Mouse (Mus musculus): ENCODE measurements around the gene Olfr638. TPM values are rescaled to one million over a fixed set of nuclear protein-coding genes. Genes with fewer than 3 reads are reported as not detected.

Gene Olfr638
- not detected for polyA plus RNA-seq (2017; shearing (Covaris generic))

DNA sequence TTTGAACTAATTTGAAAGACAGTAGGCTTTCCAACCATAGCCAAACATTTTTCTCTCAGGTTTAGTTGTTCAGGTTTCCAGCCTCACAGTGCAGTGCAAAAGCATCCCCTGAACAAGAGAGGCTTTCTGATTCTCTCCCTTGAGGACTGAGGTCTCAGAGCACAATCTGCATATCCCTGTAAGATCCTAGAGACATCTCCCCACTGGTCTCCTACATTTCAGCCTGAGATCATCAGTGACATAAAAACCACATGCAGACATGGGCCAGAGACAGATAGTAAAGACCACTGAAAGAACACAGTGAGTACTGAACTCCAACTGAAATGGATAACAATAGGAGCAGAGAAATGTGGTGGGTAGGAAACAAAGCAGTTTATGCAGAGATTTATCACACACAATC lies at the start of gene Olfr638:
TSS of gene Olfr638 (plus strand) at position 301 of the 400 bp plus-strand sequence.

GRCm38 (mm10) chr7:103970852-103971251 lies 27.7 kb upstream of the Olfr638 start, which contains the start of gene Olfr635:
TSS of gene Olfr635 (plus strand) at chr7:103971152.

GRCm38 (mm10) chr7:104017203-104017602 lies 18.7 kb downstream of the Olfr638 start, which contains the start of gene Olfr639:
TSS of gene Olfr639 (minus strand) at chr7:104017303.

GRCm38 (mm10) chr7:104025473-104025872 lies 26.9 kb downstream of the Olfr638 start, which contains the start of gene Olfr640:
TSS of gene Olfr640 (minus strand) at chr7:104025573.

DNA sequence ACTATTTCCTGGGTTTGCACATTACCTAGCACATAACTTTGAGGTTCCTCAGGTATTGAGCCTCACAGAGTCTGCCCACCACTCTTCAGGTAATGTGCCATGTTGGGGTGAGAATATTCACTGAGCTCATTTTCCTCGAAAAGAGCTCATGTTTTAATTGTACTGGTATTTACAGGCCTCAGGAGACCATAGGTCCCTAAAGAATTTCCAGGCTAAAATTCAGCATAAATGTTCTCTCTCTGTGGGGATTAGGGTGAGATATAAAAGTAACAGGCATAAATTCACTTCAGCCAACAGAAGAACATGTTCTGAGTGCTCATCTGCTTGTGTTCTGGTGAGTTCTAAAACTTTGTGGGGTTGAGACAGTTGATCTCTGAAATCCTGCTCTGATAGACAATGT lies 36.6 kb downstream of the Olfr638 start, which contains the start of gene Olfr641:
TSS of gene Olfr641 (plus strand) at position 301 of the 400 bp plus-strand sequence.

DNA sequence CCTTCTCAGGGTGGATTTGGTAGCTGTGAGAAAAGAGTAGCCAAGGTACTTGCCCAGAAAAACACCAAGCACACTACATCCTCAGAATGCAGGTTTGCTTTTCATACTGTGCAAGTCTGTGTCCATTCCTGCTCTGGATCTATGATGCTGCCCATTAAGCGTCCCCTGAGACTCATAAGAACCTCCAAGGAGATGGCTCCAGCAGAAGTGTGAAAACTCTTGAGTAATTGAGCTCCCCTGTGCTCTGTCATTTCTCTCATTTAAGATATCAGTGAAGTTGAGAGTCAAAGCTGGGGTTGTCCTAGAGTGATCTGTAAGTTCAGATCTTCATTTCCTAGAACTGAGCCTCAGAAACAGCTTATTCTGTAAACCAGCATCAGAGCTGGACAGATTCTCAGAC lies 54.0 kb downstream of the Olfr638 start, which contains the start of gene Olfr642:
TSS of gene Olfr642 (minus strand) at position 101 of the 400 bp plus-strand sequence.

Other genes starting within 250 kb of the Olfr638 start
- not detected for gene Olfr630, start 241.4 kb upstream of the Olfr638 start, polyA plus RNA-seq (2017; shearing (Covaris generic))
- not detected for gene Olfr69, start 227.2 kb upstream of the Olfr638 start, polyA plus RNA-seq (2017; shearing (Covaris generic))
- not detected for gene Olfr68, start 219.0 kb upstream of the Olfr638 start, polyA plus RNA-seq (2017; shearing (Covaris generic))
- gene Olfr67, start 206.9 kb upstream of the Olfr638 start, polyA plus RNA-seq (2017; shearing (Covaris generic)), result not detected
- gene Hbb-bt, start 184.8 kb upstream of the Olfr638 start, polyA plus RNA-seq (2017; shearing (Covaris generic)), result not detected
- 4.4 TPM for gene Hbb-bs, start 170.7 kb upstream of the Olfr638 start, polyA plus RNA-seq (2017; shearing (Covaris generic))
- gene Hbb-bh2, start 158.2 kb upstream of the Olfr638 start, polyA plus RNA-seq (2017; shearing (Covaris generic)), result not detected
- gene Hbb-bh1, start 155.6 kb upstream of the Olfr638 start, polyA plus RNA-seq (2017; shearing (Covaris generic)), result 0.65 TPM
- gene Hbb-y, start 145.5 kb upstream of the Olfr638 start, polyA plus RNA-seq (2017; shearing (Covaris generic)), result not detected
- not detected for gene Olfr66, start 112.5 kb upstream of the Olfr638 start, polyA plus RNA-seq (2017; shearing (Covaris generic))
- gene Olfr64, start 104.3 kb upstream of the Olfr638 start, polyA plus RNA-seq (2017; shearing (Covaris generic)), result not detected
- gene Olfr65, start 95.3 kb upstream of the Olfr638 start, polyA plus RNA-seq (2017; shearing (Covaris generic)), result not detected
- not detected for gene Olfr631, start 69.9 kb upstream of the Olfr638 start, polyA plus RNA-seq (2017; shearing (Covaris generic))
- 0.43 TPM for gene Olfr632, start 64.4 kb upstream of the Olfr638 start, polyA plus RNA-seq (2017; shearing (Covaris generic))
- gene Olfr633, start 54.3 kb upstream of the Olfr638 start, polyA plus RNA-seq (2017; shearing (Covaris generic)), result not detected
- 0.09 TPM for gene Olfr635, start 27.6 kb upstream of the Olfr638 start, polyA plus RNA-seq (2017; shearing (Covaris generic))
- gene Olfr639, start 18.6 kb downstream of the Olfr638 start, polyA plus RNA-seq (2017; shearing (Covaris generic)), result not detected
- gene Olfr640, start 26.8 kb downstream of the Olfr638 start, polyA plus RNA-seq (2017; shearing (Covaris generic)), result not detected
- not detected for gene Olfr641, start 36.7 kb downstream of the Olfr638 start, polyA plus RNA-seq (2017; shearing (Covaris generic))
- not detected for gene Olfr642, start 53.9 kb downstream of the Olfr638 start, polyA plus RNA-seq (2017; shearing (Covaris generic))
- gene 4930516K23Rik, start 62.7 kb downstream of the Olfr638 start, polyA plus RNA-seq (2017; shearing (Covaris generic)), result 0.72 TPM
- gene Olfr644, start 73.1 kb downstream of the Olfr638 start, polyA plus RNA-seq (2017; shearing (Covaris generic)), result not detected
- gene Olfr645, start 86.7 kb downstream of the Olfr638 start, polyA plus RNA-seq (2017; shearing (Covaris generic)), result not detected
- gene Olfr646, start 106.1 kb downstream of the Olfr638 start, polyA plus RNA-seq (2017; shearing (Covaris generic)), result 0.96 TPM
- not detected for gene Ubqln5, start 131.1 kb downstream of the Olfr638 start, polyA plus RNA-seq (2017; shearing (Covaris generic))
- gene Olfr643, start 138.7 kb downstream of the Olfr638 start, polyA plus RNA-seq (2017; shearing (Covaris generic)), result not detected
- gene Ubqln3, start 144.5 kb downstream of the Olfr638 start, polyA plus RNA-seq (2017; shearing (Covaris generic)), result not detected
- not detected for gene Ubqlnl, start 151.8 kb downstream of the Olfr638 start, polyA plus RNA-seq (2017; shearing (Covaris generic))
- not detected for gene Olfm5, start 166.1 kb downstream of the Olfr638 start, polyA plus RNA-seq (2017; shearing (Covaris generic))
- gene Olfr648, start 184.6 kb downstream of the Olfr638 start, polyA plus RNA-seq (2017; shearing (Covaris generic)), result not detected
- not detected for gene Olfr649, start 197.2 kb downstream of the Olfr638 start, polyA plus RNA-seq (2017; shearing (Covaris generic))
- gene Trim6, start 220.0 kb downstream of the Olfr638 start, polyA plus RNA-seq (2017; shearing (Covaris generic)), result 2.3 TPM
- gene Trim34a, start 245.7 kb downstream of the Olfr638 start, polyA plus RNA-seq (2017; shearing (Covaris generic)), result 33.2 TPM